Mouse (Mus musculus): ENCODE data around the gene Bcan. TPM values are rescaled to one million over a fixed set of nuclear protein-coding genes. Genes with fewer than 3 reads are reported as not detected.

Gene Bcan
- polyA plus RNA-seq, 1 experiment from 2014 or later, result not detected

- peaks cover 16% of the 10 kb centered on the region for H3K27me3 ChIP-seq (ENCODE audit: control insufficient read depth, insufficient read depth, low read length)
- H3K36me3 ChIP-seq (ENCODE audit: control insufficient read depth, insufficient read depth, low read length), result no peaks in the 10 kb centered on the region
- H3K9me3 ChIP-seq (ENCODE audit: control insufficient read depth, low read length), result no peaks in the 10 kb centered on the region
- no peak for ATAC-seq (ENCODE audit: low FRiP score, low TSS enrichment)
- no peak overlapping the region for H3K4me2 ChIP-seq (replicated peaks; ENCODE audit: low read depth, low read length)
- H3K4me1 ChIP-seq (ENCODE audit: control insufficient read depth, insufficient read depth, low read length), result peaks cover 57% of the 10 kb centered on the region
- WGBS, result 35% methylated on average over 12 of the region's 12 CpGs
- H3K9ac ChIP-seq (ENCODE audit: low read depth, low read length), result peak overlapping the region; percentile 12; the same call in 1 of the 2 replicates
- peak overlapping the region; percentile 67; the same call in 1 of the 2 replicates for H3K27ac ChIP-seq (ENCODE audit: low read depth, low read length)
- no peak overlapping the region for H3K4me3 ChIP-seq (ENCODE audit: low read length)
Measured at GRCm38 (mm10) chr3:87985505-87986320, 14.3 kb downstream of the Bcan start.

GRCm38 (mm10) chr3:87984094-87984493, 15.9 kb downstream of the Bcan start:
- ATAC-seq (ENCODE audit: low FRiP score, low TSS enrichment), result no peak
- H3K9ac ChIP-seq (ENCODE audit: low read depth, low read length), result no peak overlapping the region
- H3K36me3 ChIP-seq (ENCODE audit: control insufficient read depth, insufficient read depth, low read length), result no peaks in the 10 kb centered on the region
- peaks cover 73% of the 10 kb centered on the region for H3K4me1 ChIP-seq (ENCODE audit: control insufficient read depth, insufficient read depth, low read length)
- H3K4me3 ChIP-seq (ENCODE audit: low read length), result no peak overlapping the region
- H3K27ac ChIP-seq (ENCODE audit: low read depth, low read length), result peak overlapping the region; percentile 6; the same call in 1 of the 2 replicates
- 41% methylated on average over 3 of the region's 3 CpGs for WGBS
- H3K9me3 ChIP-seq (ENCODE audit: control insufficient read depth, low read length), result no peaks in the 10 kb centered on the region
- peaks cover 7% of the 10 kb centered on the region; the same call in 1 of the 2 replicates for H3K27me3 ChIP-seq (ENCODE audit: control insufficient read depth, insufficient read depth, low read length)
- no peak overlapping the region for H3K4me2 ChIP-seq (replicated peaks; ENCODE audit: low read depth, low read length)

GRCm38 (mm10) chr3:87983627-87984026, 16.4 kb downstream of the Bcan start:
- H3K27ac ChIP-seq (ENCODE audit: low read depth, low read length), result peak overlapping the region; percentile 95
- H3K4me3 ChIP-seq (ENCODE audit: low read length), result 0 out of 2 replicates have a peak overlapping the region, but pooled peaks have one; percentile 10
- peak overlapping the region; percentile 32 for H3K4me2 ChIP-seq (replicated peaks; ENCODE audit: low read depth, low read length)
- peaks cover 76% of the 10 kb centered on the region for H3K4me1 ChIP-seq (ENCODE audit: control insufficient read depth, insufficient read depth, low read length)
- 33% methylated on average over 6 of the region's 6 CpGs for WGBS
- peak overlapping the region; percentile 54; the same call in 1 of the 2 replicates for H3K9ac ChIP-seq (ENCODE audit: low read depth, low read length)
- H3K27me3 ChIP-seq (ENCODE audit: control insufficient read depth, insufficient read depth, low read length), result peaks cover 2% of the 10 kb centered on the region; the same call in 1 of the 2 replicates
- no peaks in the 10 kb centered on the region for H3K9me3 ChIP-seq (ENCODE audit: control insufficient read depth, low read length)
- no peak for ATAC-seq (ENCODE audit: low FRiP score, low TSS enrichment)
- no peaks in the 10 kb centered on the region for H3K36me3 ChIP-seq (ENCODE audit: control insufficient read depth, insufficient read depth, low read length)

GRCm38 (mm10) chr3:87982836-87983601, 17.0 kb downstream of the Bcan start:
- Histone ChIP-seq H3K9me3 (ENCODE audit: control insufficient read depth, low read length) (no peaks in the 10 kb centered on the region), H3K27me3 (ENCODE audit: control insufficient read depth, insufficient read depth, low read length) (no peaks in the 10 kb centered on the region), H3K27ac (ENCODE audit: low read depth, low read length) (peak overlapping the region; percentile 95), H3K4me1 (ENCODE audit: control insufficient read depth, insufficient read depth, low read length) (peaks cover 79% of the 10 kb centered on the region), H3K4me3 (ENCODE audit: low read length) (0 out of 2 replicates have a peak overlapping the region, but pooled peaks have one; percentile 10), H3K36me3 (ENCODE audit: control insufficient read depth, insufficient read depth, low read length) (peaks cover under 1% of the 10 kb centered on the region; the same call in 1 of the 2 replicates), H3K4me2 (replicated peaks; ENCODE audit: low read depth, low read length) (peak overlapping the region; percentile 32), H3K9ac (ENCODE audit: low read depth, low read length) (peak overlapping the region; percentile 54)
- 5% methylated on average over 13 of the region's 13 CpGs for WGBS
- ATAC-seq (ENCODE audit: low FRiP score, low TSS enrichment), result peak; percentile 51

- H3K4me1 ChIP-seq (ENCODE audit: control insufficient read depth, insufficient read depth, low read length), result peaks cover 76% of the 10 kb centered on the region
Measured at GRCm38 (mm10) chr3:87981894-87982835, 17.9 kb downstream of the Bcan start.

GRCm38 (mm10) chr3:87981214-87981760, 18.7 kb downstream of the Bcan start:
- Histone ChIP-seq H3K4me3 (ENCODE audit: low read length) (no peak overlapping the region), H3K4me2 (replicated peaks; ENCODE audit: low read depth, low read length) (no peak overlapping the region), H3K9me3 (ENCODE audit: control insufficient read depth, low read length) (no peaks in the 10 kb centered on the region), H3K27me3 (ENCODE audit: control insufficient read depth, insufficient read depth, low read length) (no peaks in the 10 kb centered on the region), H3K4me1 (ENCODE audit: control insufficient read depth, insufficient read depth, low read length) (peaks cover 76% of the 10 kb centered on the region), H3K27ac (ENCODE audit: low read depth, low read length) (peak overlapping the region; percentile 95; the same call in 1 of the 2 replicates), H3K36me3 (ENCODE audit: control insufficient read depth, insufficient read depth, low read length) (peaks cover 3% of the 10 kb centered on the region; the same call in 1 of the 2 replicates), H3K9ac (ENCODE audit: low read depth, low read length) (no peak overlapping the region)
- no peak for ATAC-seq (ENCODE audit: low FRiP score, low TSS enrichment)
- WGBS, result 79% methylated on average over 6 of the region's 6 CpGs

More at GRCm38 (mm10) chr3:87981894-87982835, 17.9 kb downstream of the Bcan start:
- Histone ChIP-seq H3K27me3 (ENCODE audit: control insufficient read depth, insufficient read depth, low read length) (no peaks in the 10 kb centered on the region), H3K27ac (ENCODE audit: low read depth, low read length) (peak overlapping the region; percentile 95), H3K9me3 (ENCODE audit: control insufficient read depth, low read length) (no peaks in the 10 kb centered on the region), H3K4me3 (ENCODE audit: low read length) (no peak overlapping the region), H3K36me3 (ENCODE audit: control insufficient read depth, insufficient read depth, low read length) (peaks cover 3% of the 10 kb centered on the region; the same call in 1 of the 2 replicates), H3K9ac (ENCODE audit: low read depth, low read length) (peak overlapping the region; percentile 54), H3K4me2 (replicated peaks; ENCODE audit: low read depth, low read length) (peak overlapping the region; percentile 32)
- ATAC-seq (ENCODE audit: low FRiP score, low TSS enrichment), result peak; percentile 22; the same call in 1 of the 2 replicates
- 19% methylated on average over 12 of the region's 12 CpGs for WGBS

GRCm38 (mm10) chr3:87980728-87981127, 19.3 kb downstream of the Bcan start:
- Histone ChIP-seq H3K27ac (ENCODE audit: low read depth, low read length) (peak overlapping the region; percentile 57), H3K4me2 (replicated peaks; ENCODE audit: low read depth, low read length) (no peak overlapping the region), H3K36me3 (ENCODE audit: control insufficient read depth, insufficient read depth, low read length) (peaks cover 9% of the 10 kb centered on the region), H3K4me1 (ENCODE audit: control insufficient read depth, insufficient read depth, low read length) (peaks cover 72% of the 10 kb centered on the region), H3K9me3 (ENCODE audit: control insufficient read depth, low read length) (no peaks in the 10 kb centered on the region), H3K4me3 (ENCODE audit: low read length) (no peak overlapping the region), H3K27me3 (ENCODE audit: control insufficient read depth, insufficient read depth, low read length) (no peaks in the 10 kb centered on the region), H3K9ac (ENCODE audit: low read depth, low read length) (no peak overlapping the region)
- WGBS, result 48% methylated on average over 5 of the region's 5 CpGs
- ATAC-seq (ENCODE audit: low FRiP score, low TSS enrichment), result no peak

- Histone ChIP-seq H3K27me3 (ENCODE audit: control insufficient read depth, insufficient read depth, low read length) (no peaks in the 10 kb centered on the region), H3K9ac (ENCODE audit: low read depth, low read length) (no peak overlapping the region), H3K4me3 (ENCODE audit: low read length) (no peak overlapping the region), H3K9me3 (ENCODE audit: control insufficient read depth, low read length) (no peaks in the 10 kb centered on the region), H3K27ac (ENCODE audit: low read depth, low read length) (peak overlapping the region; percentile 56; the same call in 1 of the 2 replicates), H3K4me2 (replicated peaks; ENCODE audit: low read depth, low read length) (no peak overlapping the region), H3K36me3 (ENCODE audit: control insufficient read depth, insufficient read depth, low read length) (peaks cover 15% of the 10 kb centered on the region), H3K4me1 (ENCODE audit: control insufficient read depth, insufficient read depth, low read length) (peaks cover 65% of the 10 kb centered on the region)
- ATAC-seq (ENCODE audit: low FRiP score, low TSS enrichment), result peak; percentile 3; the same call in 1 of the 2 replicates
- WGBS, result 48% methylated on average over 3 of the region's 3 CpGs
Measured at GRCm38 (mm10) chr3:87980085-87980484, 19.9 kb downstream of the Bcan start.

Measured in kidney, embryonic 14.5 days (tissue).